Mouse (Mus musculus): Measurements from ENCODE around the gene Cux2.

Cux2 gene

DNA sequence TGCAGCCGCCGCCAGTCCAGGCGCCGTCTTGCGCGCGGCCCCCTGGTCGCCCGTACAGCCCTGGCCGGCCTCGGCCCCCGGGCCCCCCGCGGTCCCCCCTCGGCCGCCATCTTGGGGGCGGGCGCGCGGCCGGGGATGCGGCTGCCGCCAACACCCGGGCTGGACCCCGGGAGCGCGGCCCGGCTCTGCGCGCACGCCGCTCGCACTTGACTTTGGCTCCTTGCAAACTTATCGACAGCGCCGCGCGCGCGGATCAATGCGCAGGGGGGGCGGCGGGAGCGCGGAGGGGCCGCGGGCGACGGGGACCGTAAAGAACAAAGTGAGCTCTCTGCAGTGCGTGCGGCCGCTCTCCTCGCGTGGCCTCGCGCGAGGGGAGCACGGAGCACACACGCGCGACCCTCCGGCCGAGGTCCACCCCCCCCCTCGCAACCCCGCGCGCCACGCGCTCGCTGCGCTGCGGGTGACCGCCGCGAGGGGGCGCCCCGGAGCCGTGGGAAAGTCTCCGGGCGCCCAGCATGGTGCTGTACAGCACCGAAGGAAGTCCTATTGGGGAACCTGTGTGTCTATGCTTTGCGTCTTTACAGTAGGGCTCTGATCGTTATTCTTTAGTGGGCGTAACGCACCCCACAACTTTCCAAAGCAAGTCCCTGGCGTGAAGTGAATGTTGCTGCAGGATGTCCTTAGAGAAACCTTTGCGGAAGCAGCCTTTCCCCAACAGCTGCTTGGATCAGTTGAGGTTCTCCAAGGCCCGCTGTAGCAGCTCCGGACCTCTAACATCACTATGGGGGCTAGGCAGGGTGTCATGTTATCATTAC, at the start of gene Cux2:
Cux2 (minus strand) TSS at position 86 of the 815 bp plus-strand sequence.
- Histone ChIP-seq H3K36me3 (ENCODE audit: control insufficient read depth, insufficient read depth, low read length, poor library complexity, severe bottlenecking) (no peaks in the 10 kb centered on the region), H3K27me3 (ENCODE audit: control insufficient read depth, insufficient read depth, low read length, poor library complexity, severe bottlenecking) (peaks cover 2% of the 10 kb centered on the region; the same call in 1 of the 2 replicates)
- DNase-seq (ENCODE audit: low read depth, low spot score) = peak; percentile 63

DNA sequence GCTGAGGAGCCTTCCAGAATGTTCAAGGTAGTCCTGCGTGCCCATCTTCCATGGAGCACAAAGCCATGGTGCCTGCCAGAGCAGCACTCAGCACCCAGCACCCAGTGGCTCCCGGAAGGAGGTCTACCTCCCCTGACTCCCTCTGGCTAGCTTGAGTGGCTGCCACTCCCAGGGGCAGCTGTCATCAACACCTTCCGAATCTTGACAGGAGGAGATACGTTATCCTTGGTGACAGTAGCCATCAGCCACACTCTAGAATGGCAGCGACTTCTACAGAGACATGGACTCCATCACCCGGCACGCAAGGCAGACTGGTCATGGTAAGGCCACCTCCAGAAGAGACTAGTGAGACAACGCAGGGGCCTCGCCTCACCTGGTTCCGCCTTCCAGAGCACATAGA, 44.5 kb upstream of the Cux2 start:
- DNase-seq (ENCODE audit: low read depth, low spot score) = no peak
- Histone ChIP-seq H3K36me3 (ENCODE audit: control insufficient read depth, insufficient read depth, low read length, poor library complexity, severe bottlenecking) (no peaks in the 10 kb centered on the region), H3K27me3 (ENCODE audit: control insufficient read depth, insufficient read depth, low read length, poor library complexity, severe bottlenecking) (peaks cover 1% of the 10 kb centered on the region; the same call in 1 of the 2 replicates)

DNA sequence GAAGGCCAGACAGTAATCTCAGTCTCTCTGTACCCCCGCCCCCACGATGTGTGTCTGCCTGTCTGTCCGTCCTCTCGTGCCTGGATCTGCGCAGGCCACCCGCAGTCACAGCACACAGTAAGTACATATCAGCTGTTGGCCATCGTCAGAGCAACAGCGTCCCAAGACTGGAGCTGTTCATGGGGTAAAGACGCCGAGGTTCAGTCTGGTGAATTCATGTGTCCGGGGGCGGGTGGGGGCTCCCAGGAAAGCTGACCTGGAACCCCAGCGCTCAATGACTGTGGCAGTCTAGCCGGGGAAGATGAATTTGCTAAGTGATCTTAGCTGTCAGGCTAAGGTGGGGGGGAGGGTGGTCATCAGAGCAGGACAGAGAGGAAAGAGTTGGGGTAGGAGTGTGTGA, 43.8 kb upstream of the Cux2 start:
- H3K27me3 ChIP-seq (ENCODE audit: control insufficient read depth, insufficient read depth, low read length, poor library complexity, severe bottlenecking) = peaks cover 1% of the 10 kb centered on the region; the same call in 1 of the 2 replicates
- no peaks in the 10 kb centered on the region for H3K36me3 ChIP-seq (ENCODE audit: control insufficient read depth, insufficient read depth, low read length, poor library complexity, severe bottlenecking)
- no peak for DNase-seq (ENCODE audit: low read depth, low spot score)

DNA sequence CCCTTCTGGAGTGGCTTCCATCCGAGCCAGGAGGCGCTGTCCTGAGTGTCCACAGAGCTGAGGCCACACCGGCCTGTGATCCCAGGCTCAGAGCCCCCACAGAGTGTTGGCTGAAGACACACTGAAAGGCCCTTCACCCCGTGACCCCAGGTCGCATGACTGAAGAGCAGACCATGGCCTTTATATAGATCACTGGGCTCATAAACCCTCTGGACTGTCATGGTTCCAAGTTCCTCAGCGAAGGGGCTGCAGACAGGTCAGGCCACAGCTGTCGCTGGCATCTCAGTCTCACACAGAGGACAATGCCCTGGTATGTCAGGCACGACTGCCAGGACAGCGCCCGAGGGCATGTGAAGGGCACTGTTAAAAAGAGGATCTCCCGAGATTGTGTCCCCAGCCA, 42.9 kb upstream of the Cux2 start:
- DNase-seq (ENCODE audit: low read depth, low spot score) = no peak
- Histone ChIP-seq H3K27me3 (ENCODE audit: control insufficient read depth, insufficient read depth, low read length, poor library complexity, severe bottlenecking) (peaks cover 1% of the 10 kb centered on the region; the same call in 1 of the 2 replicates), H3K36me3 (ENCODE audit: control insufficient read depth, insufficient read depth, low read length, poor library complexity, severe bottlenecking) (no peaks in the 10 kb centered on the region)

DNA sequence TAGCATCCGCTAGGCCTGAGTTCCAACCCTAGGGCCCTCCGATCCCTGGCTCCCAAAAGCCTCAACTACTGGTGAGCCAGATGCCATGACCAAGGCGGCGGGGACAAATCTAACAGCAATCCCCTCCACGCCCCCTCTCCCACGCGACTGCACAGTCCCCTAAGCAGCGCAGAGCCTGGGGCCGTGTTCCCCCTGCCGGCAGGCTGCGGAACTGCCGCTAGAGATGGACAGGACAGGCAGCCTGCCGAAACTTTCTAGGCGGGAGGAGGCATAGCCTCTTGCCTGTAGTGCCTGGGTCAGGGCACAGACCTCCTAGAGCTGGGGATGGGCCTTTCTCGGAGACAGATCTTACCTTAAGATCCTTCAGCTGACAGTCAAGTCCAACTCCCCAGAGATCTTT, 41.2 kb upstream of the Cux2 start:
- peak; percentile 79 for DNase-seq (ENCODE audit: low read depth, low spot score)
- H3K27me3 ChIP-seq (ENCODE audit: control insufficient read depth, insufficient read depth, low read length, poor library complexity, severe bottlenecking) = peaks cover 1% of the 10 kb centered on the region; the same call in 1 of the 2 replicates
- no peaks in the 10 kb centered on the region for H3K36me3 ChIP-seq (ENCODE audit: control insufficient read depth, insufficient read depth, low read length, poor library complexity, severe bottlenecking)

DNA sequence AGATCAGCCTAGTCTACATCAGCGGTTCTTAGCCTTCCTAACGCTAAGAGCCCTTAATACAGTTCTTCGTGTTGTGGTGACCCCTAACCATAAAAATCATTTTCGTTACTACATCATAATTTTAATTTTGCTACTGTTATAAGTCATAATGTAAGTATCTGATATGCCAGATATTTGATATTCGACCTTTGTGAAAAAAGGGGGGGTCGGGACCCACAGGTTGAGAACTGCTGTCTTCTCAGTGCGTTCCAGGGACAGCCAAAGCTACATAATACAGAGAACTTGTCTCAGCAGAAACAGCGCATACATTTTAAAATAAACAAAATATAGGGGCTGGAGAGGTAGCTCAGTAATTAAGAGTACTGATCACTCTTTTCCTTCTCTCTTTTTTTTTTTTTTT, 39.8 kb upstream of the Cux2 start:
- H3K27me3 ChIP-seq (ENCODE audit: control insufficient read depth, insufficient read depth, low read length, poor library complexity, severe bottlenecking) = peaks cover 1% of the 10 kb centered on the region; the same call in 1 of the 2 replicates
- DNase-seq (ENCODE audit: low read depth, low spot score) = no peak
- H3K36me3 ChIP-seq (ENCODE audit: control insufficient read depth, insufficient read depth, low read length, poor library complexity, severe bottlenecking) = no peaks in the 10 kb centered on the region

DNA sequence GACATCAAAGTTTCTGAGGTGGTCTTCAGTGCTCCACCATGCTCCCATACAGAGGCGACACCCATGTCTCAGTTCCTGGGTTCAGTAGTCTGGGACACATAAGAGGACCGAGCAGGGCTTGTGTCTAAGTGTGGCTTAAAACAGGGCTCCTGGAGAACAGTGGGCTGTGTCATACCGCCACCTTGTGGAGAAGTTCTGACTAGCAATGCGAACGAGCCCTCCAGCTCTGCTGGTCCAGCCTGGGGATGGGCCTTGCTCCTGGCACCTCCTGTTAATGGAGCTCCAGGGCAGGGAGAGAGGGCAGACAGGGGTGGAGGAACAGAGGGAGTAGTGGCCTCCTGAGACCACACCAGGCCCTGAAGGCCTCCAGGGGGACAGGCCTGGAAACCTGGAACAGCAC, 39.0 kb upstream of the Cux2 start:
- H3K27me3 ChIP-seq (ENCODE audit: control insufficient read depth, insufficient read depth, low read length, poor library complexity, severe bottlenecking) = peaks cover 1% of the 10 kb centered on the region; the same call in 1 of the 2 replicates
- DNase-seq (ENCODE audit: low read depth, low spot score) = peak; percentile 87

DNA sequence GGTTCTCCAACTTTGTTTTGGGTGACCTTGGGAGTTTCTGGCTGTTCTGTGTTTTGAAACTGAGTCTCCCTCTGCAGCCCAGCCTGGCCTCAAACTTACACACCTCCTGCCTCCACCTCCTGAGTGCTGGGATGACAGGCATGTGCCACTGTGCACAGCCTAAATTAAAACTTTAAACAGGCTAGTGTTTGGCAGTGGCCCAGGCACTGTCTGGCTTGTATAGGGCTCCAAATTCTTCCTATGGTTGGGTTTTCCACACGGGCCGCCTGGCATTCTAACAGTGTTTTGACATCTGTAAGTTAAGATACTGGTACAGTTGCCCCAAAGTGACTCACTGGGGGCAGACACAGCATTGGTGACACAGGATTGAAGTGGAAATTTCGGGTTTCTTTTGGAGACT, 36.2 kb upstream of the Cux2 start:
- no peaks in the 10 kb centered on the region for H3K36me3 ChIP-seq (ENCODE audit: control insufficient read depth, insufficient read depth, low read length, poor library complexity, severe bottlenecking)

More for the DNA sequence above, 39.0 kb upstream of the Cux2 start:
- H3K36me3 ChIP-seq (ENCODE audit: control insufficient read depth, insufficient read depth, low read length, poor library complexity, severe bottlenecking) = no peaks in the 10 kb centered on the region

DNA sequence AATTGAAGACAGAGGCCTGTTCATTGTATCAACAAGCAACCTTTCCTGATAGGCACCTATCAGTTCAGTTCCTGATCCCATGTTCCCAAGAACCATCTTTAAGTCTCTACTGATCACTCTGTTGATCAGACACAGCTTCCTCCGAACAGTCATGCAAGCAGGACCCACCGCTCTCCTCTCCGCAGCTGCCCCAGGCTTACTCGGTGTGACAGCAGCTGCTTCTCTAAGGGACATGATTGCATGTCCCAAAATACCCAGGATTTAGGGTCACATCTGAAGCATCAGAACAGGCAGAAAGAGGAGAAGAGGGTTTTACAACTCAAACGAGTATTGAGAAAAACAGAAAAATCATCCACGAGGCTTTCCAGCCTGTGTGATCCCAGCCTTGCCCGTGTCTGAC, 35.4 kb upstream of the Cux2 start:
- DNase-seq (ENCODE audit: low read depth, low spot score) = no peak
- Histone ChIP-seq H3K27me3 (ENCODE audit: control insufficient read depth, insufficient read depth, low read length, poor library complexity, severe bottlenecking) (no peaks in the 10 kb centered on the region), H3K36me3 (ENCODE audit: control insufficient read depth, insufficient read depth, low read length, poor library complexity, severe bottlenecking) (no peaks in the 10 kb centered on the region)

More for the DNA sequence above, 36.2 kb upstream of the Cux2 start:
- peaks cover 1% of the 10 kb centered on the region; the same call in 1 of the 2 replicates for H3K27me3 ChIP-seq (ENCODE audit: control insufficient read depth, insufficient read depth, low read length, poor library complexity, severe bottlenecking)
- DNase-seq (ENCODE audit: low read depth, low spot score) = no peak

DNA sequence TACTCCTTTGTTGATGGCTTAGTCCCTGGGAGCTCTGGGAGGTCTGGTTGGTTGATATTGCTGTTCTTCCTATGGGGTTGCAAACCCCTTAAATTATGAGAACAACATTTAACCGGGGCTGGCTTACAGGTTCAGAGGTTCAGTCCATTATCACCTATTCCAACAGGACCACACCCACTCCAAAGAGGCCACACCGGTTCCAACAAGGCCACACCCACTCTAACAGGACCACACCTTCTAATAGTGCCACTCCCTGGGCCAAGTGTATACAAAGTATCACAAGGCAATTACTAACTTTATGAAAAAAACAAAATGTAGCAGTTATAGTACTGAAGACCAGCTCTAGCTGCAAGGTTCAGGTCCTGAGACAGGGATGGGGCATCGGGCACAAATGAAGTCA, 34.6 kb upstream of the Cux2 start:
- no peak for DNase-seq (ENCODE audit: low read depth, low spot score)
- H3K27me3 ChIP-seq (ENCODE audit: control insufficient read depth, insufficient read depth, low read length, poor library complexity, severe bottlenecking) = no peaks in the 10 kb centered on the region
- no peaks in the 10 kb centered on the region for H3K36me3 ChIP-seq (ENCODE audit: control insufficient read depth, insufficient read depth, low read length, poor library complexity, severe bottlenecking)

DNA sequence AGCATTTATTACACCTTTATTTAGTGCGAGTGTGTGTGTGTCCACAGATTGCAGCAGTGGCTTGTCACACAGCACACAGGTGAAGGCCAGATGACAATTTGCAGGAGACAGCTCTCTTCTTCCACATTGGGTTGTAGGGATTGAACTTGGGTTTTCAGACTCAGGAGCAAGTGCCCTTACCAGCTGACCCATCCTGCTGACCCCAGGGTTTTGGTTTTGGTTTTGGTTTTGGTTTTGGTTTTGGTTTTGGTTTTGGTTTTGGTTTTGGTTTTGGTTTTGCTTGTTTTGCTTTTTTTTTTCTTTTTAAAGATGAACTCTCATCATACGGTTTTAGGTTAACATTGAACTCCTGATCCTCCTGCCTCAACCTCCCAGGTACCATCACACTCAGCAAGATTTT, 33.4 kb upstream of the Cux2 start:
- DNase-seq (ENCODE audit: low read depth, low spot score) = no peak
- no peaks in the 10 kb centered on the region for H3K36me3 ChIP-seq (ENCODE audit: control insufficient read depth, insufficient read depth, low read length, poor library complexity, severe bottlenecking)

DNA sequence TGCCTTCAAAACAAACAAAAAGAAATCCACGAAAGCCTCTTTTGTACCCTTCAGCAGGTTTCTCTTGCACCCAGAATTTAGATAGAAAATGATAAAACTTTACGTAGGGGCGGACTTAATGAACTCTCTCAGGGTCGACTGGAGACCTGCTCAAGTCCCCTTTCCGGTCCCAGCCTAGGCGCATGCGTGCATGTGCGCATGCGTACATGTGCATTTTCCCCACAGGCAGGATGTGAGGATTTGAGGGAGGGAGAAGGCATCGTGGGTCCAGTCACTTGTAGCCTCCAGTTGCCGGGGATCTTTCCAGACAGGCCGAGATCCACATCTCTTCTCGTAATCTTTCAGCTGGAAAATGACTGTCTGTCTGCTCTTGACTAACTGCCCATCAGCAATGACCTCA, 31.6 kb upstream of the Cux2 start:
- Histone ChIP-seq H3K36me3 (ENCODE audit: control insufficient read depth, insufficient read depth, low read length, poor library complexity, severe bottlenecking) (no peaks in the 10 kb centered on the region), H3K27me3 (ENCODE audit: control insufficient read depth, insufficient read depth, low read length, poor library complexity, severe bottlenecking) (no peaks in the 10 kb centered on the region)
- no peak for DNase-seq (ENCODE audit: low read depth, low spot score)

More for the DNA sequence above, 33.4 kb upstream of the Cux2 start:
- H3K27me3 ChIP-seq (ENCODE audit: control insufficient read depth, insufficient read depth, low read length, poor library complexity, severe bottlenecking) = no peaks in the 10 kb centered on the region

DNA sequence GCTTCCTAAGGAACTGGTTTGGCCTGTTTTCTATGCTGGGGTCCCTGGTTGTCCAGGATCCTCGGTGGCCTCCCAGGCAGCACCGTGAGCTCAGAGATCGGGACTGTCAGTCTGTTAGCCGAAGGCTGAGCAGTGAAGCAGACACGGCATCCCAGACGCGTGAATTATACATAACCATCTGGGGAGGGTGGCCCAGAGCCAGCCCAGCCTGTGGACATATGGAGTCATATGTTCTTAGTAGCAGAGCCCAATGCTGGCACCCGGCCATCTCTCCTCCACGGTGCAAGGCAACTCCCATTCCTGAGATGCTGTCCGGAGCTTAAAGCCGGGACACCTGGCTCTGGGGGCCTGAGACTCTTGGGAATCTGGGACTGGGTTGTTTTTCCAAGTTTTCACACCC, 31.0 kb upstream of the Cux2 start:
- H3K27me3 ChIP-seq (ENCODE audit: control insufficient read depth, insufficient read depth, low read length, poor library complexity, severe bottlenecking) = no peaks in the 10 kb centered on the region
- DNase-seq (ENCODE audit: low read depth, low spot score) = no peak
- no peaks in the 10 kb centered on the region for H3K36me3 ChIP-seq (ENCODE audit: control insufficient read depth, insufficient read depth, low read length, poor library complexity, severe bottlenecking)

DNA sequence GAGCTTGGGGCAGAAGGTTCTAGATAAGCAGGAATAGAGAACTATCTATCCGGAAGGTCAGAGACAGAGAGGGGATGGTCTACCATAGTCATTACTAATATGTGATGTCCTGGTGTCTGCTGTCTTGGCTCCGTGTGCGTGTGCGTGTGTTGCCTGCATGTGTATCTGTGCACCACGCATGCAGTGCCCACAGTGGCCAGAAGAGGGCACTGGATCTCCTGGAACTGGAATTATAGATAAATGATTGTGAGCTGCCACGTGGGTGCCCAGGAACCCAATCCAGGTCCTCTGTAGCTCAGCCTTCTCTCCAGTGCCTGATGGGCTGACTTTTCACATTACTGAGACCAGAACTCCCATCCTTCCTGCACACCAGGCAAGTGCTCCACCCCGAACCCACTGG, 29.9 kb upstream of the Cux2 start:
- Histone ChIP-seq H3K27me3 (ENCODE audit: control insufficient read depth, insufficient read depth, low read length, poor library complexity, severe bottlenecking) (no peaks in the 10 kb centered on the region), H3K36me3 (ENCODE audit: control insufficient read depth, insufficient read depth, low read length, poor library complexity, severe bottlenecking) (no peaks in the 10 kb centered on the region)
- DNase-seq (ENCODE audit: low read depth, low spot score) = peak; percentile 35

DNA sequence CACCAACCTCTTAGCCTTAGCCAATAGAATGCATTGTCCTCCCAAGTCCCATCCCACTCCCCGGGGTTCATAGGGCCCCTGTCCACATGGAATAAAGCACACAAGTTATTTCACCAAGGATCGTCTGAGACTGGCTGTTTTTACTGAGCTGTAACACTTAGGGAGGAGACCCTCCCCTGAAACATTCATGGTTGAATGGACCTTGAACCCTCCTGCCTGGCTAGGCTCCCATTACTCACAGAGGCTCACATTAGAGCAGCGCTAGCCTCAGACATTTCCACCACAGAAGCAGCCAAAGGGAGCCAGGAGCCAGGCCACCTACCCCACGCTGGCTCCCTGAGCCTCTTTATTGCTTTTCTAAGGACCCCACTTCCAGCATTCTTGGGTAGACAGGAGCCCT, 27.3 kb upstream of the Cux2 start:
- no peak for DNase-seq (ENCODE audit: low read depth, low spot score)
- no peaks in the 10 kb centered on the region for H3K27me3 ChIP-seq (ENCODE audit: control insufficient read depth, insufficient read depth, low read length, poor library complexity, severe bottlenecking)
- no peaks in the 10 kb centered on the region for H3K36me3 ChIP-seq (ENCODE audit: control insufficient read depth, insufficient read depth, low read length, poor library complexity, severe bottlenecking)
